Mouse (Mus musculus): ENCODE measurements around the gene Grid1.

The Grid1 gene

GRCm38 (mm10) chr14:35231384-35231783 is 411.5 kb downstream of the Grid1 start:
- no peak for DNase-seq

GRCm38 (mm10) chr14:35242882-35243281 is 423.0 kb downstream of the Grid1 start:
- DNase-seq = no peak

- DNase-seq = peak; percentile 19
These were observed 425.1 kb downstream of the Grid1 start for GRCm38 (mm10) chr14:35244776-35245548.

GRCm38 (mm10) chr14:35250412-35250811 is 430.5 kb downstream of the Grid1 start:
- peak; percentile 45 for DNase-seq

GRCm38 (mm10) chr14:35254477-35254876 is 434.6 kb downstream of the Grid1 start:
- no peak for DNase-seq

GRCm38 (mm10) chr14:35270260-35270659 is 450.4 kb downstream of the Grid1 start:
- DNase-seq = no peak

GRCm38 (mm10) chr14:35309201-35309600 is 489.3 kb downstream of the Grid1 start:
- DNase-seq = no peak

GRCm38 (mm10) chr14:35313380-35314299 is 493.7 kb downstream of the Grid1 start:
- no peak for DNase-seq

- peak; percentile 32 for DNase-seq
These were observed 506.4 kb downstream of the Grid1 start for GRCm38 (mm10) chr14:35326306-35326705.

GRCm38 (mm10) chr14:35336561-35336960 is 516.7 kb downstream of the Grid1 start:
- no peak for DNase-seq

- no peak for DNase-seq
These were observed 536.1 kb downstream of the Grid1 start for GRCm38 (mm10) chr14:35356011-35356410.

- no peak for DNase-seq
These were observed 536.7 kb downstream of the Grid1 start for GRCm38 (mm10) chr14:35356480-35357085.

- DNase-seq = peak; percentile 28
These were observed 538.4 kb downstream of the Grid1 start for GRCm38 (mm10) chr14:35358136-35358821.

GRCm38 (mm10) chr14:35365177-35365944 is 545.5 kb downstream of the Grid1 start:
- DNase-seq = no peak

- DNase-seq = no peak
These were observed 554.5 kb downstream of the Grid1 start for GRCm38 (mm10) chr14:35374374-35374773.

- no peak for DNase-seq
These were observed 573.7 kb downstream of the Grid1 start for GRCm38 (mm10) chr14:35393591-35393990.

GRCm38 (mm10) chr14:35404249-35404908 is 584.5 kb downstream of the Grid1 start:
- no peak for DNase-seq

GRCm38 (mm10) chr14:35430259-35430658 is 610.4 kb downstream of the Grid1 start:
- no peak for DNase-seq

GRCm38 (mm10) chr14:35453702-35454101 is 633.8 kb downstream of the Grid1 start:
- DNase-seq = no peak

- no peak for DNase-seq
These were observed 648.3 kb downstream of the Grid1 start for GRCm38 (mm10) chr14:35468254-35468653.

- DNase-seq = no peak
These were observed 666.1 kb downstream of the Grid1 start for GRCm38 (mm10) chr14:35486017-35486416.
